Mouse (Mus musculus) ES-E14 (cell line): ENCODE measurements at regions not wholly inside any gene's neighbourhood (a gene's known extent, or its start where the extent isn't known, plus 50 kb on each side); places are given as distances from the start of the nearest gene placed in this dataset.

ENCODE experiments used
- DNase-seq: peaks from one replicate; pipeline ENCODE4 v3.0.0-alpha.2; 2013; ENCODE audit warnings: low read depth, low spot score
- H3K27ac ChIP-seq: 2 replicates; pipeline ENCODE4 v1.5.1; 2012; ENCODE audit warnings: low read depth, mild to moderate bottlenecking, low read length, moderate library complexity, mixed read lengths; ENCODE audit not compliant: poor library complexity, insufficient read depth, severe bottlenecking
- H3K36me3 ChIP-seq: 2 replicates; pipeline ENCODE4 v1.6.1; 2012; ENCODE audit warnings: mild to moderate bottlenecking, low read length, moderate library complexity, mixed read lengths; ENCODE audit not compliant: control insufficient read depth, poor library complexity, insufficient read depth, severe bottlenecking
- H3K4me1 ChIP-seq, 2 experiments: fragments of 150-350 bp in 1 of 2; sonication (generic) in 1 of 2; 2 replicates each; pipeline ENCODE4 v1.6.1; 2012; ENCODE audit warnings: low read length in 2 of 2, mild to moderate bottlenecking in 1 of 2, mixed read lengths in 1 of 2; ENCODE audit not compliant: control insufficient read depth in 2 of 2, insufficient read depth in 2 of 2, poor library complexity in 1 of 2
- H3K4me3 ChIP-seq, 2 experiments: fragments of 150-350 bp in 1 of 2; sonication (generic) in 1 of 2; 2 replicates each; pipeline ENCODE4 v1.5.1; 2012; ENCODE audit warnings: low read length in 2 of 2, low read depth in 1 of 2, mild to moderate bottlenecking in 1 of 2, mixed read lengths in 1 of 2; ENCODE audit not compliant: insufficient read depth in 1 of 2, poor library complexity in 1 of 2, severe bottlenecking in 1 of 2
- H3K9ac ChIP-seq: 2 replicates; pipeline ENCODE4 v1.6.1; 2012; ENCODE audit warnings: low read depth, mild to moderate bottlenecking, low read length, mixed read lengths; ENCODE audit not compliant: poor library complexity, insufficient read depth, severe bottlenecking
- H3K9me3 ChIP-seq: fragments of 150-350 bp; sonication (generic); 2 replicates; pipeline ENCODE4 v1.6.1; 2012; ENCODE audit warnings: low read depth, mild to moderate bottlenecking, low read length; ENCODE audit not compliant: control insufficient read depth, insufficient read depth
- CHD2 ChIP-seq: IDR thresholded peaks from 2 replicates; pipeline ENCODE4 v1.6.1; 2014; ENCODE audit warnings: mild to moderate bottlenecking, low read depth, low read length, inconsistent platforms
- HCFC1 ChIP-seq: IDR thresholded peaks from 2 replicates; pipeline ENCODE4 v1.6.1; 2012; ENCODE audit warnings: low read length, inconsistent platforms, borderline replicate concordance; ENCODE audit not compliant: insufficient read depth
- MAFK ChIP-seq: IDR thresholded peaks from 2 replicates; pipeline ENCODE4 v1.6.1; 2014; ENCODE audit warnings: mild to moderate bottlenecking, low read depth, low read length, inconsistent platforms; ENCODE audit not compliant: insufficient read depth
- ZC3H11A ChIP-seq: IDR thresholded peaks from 2 replicates; pipeline ENCODE4 v1.6.1; 2012; ENCODE audit warnings: low read depth, mild to moderate bottlenecking, inconsistent platforms, low read length, borderline replicate concordance
- ZNF384 ChIP-seq: IDR thresholded peaks from 2 replicates; pipeline ENCODE4 v1.6.1; 2012; ENCODE audit warnings: low read depth, low read length, inconsistent platforms
- in situ Hi-C, 2 experiments: fragments of 600-800 bp; cut with MboI; formaldehyde crosslinking; loops; one replicate each; pipeline ENCODE4 v1.15.1; 2025; ENCODE audit warnings: low sequenced_read_pairs in 2 of 2, inconsistent platforms in 1 of 2; ENCODE audit not compliant: unreplicated experiment in 2 of 2

DNA sequence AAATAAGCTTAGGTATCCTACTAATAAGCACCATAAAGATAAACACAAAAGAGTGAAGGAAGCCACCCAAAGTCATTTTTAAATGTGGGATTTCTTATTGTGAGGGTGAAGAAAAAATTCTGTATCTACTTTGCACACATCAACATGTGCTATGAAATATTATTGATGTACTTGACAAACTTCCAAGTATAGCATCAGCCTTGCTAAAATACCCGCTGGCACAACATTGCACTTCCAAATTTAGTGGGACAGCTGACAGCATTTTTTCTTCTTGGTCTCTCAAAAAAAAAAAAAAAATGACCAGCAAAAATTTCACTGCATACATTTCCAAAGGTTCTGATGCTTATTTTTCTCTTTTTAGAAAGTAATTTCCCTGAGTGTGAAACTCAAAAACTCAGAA lies 101.9 kb upstream of the Tll1 start:
- no peak overlapping the region for H3K27ac ChIP-seq
- no peaks in the 10 kb centered on the region for H3K4me1 ChIP-seq
- H3K9ac ChIP-seq = no peak overlapping the region
- no peaks in the 10 kb centered on the region for H3K9me3 ChIP-seq
- DNase-seq = no peak
- H3K4me3 ChIP-seq = no peak overlapping the region
- in situ Hi-C loops = no loop called here
- no peak for TF ChIP-seq ZNF384
- H3K36me3 ChIP-seq = no peaks in the 10 kb centered on the region

- Histone ChIP-seq H3K4me1 (no peaks in the 10 kb centered on the region), H3K36me3 (no peaks in the 10 kb centered on the region), H3K9me3 (no peaks in the 10 kb centered on the region), H3K4me3 (no peak overlapping the region), H3K27ac (no peak overlapping the region), H3K9ac (no peak overlapping the region)
- no peak for DNase-seq
- in situ Hi-C loops = no loop called here
- TF ChIP-seq CHD2 (no peak), HCFC1 (no peak), ZC3H11A (no peak), ZNF384 (no peak), MAFK (no peak)
Measured at GRCm38 (mm10) chr8:64282806-64283205, 76.7 kb upstream of the Tll1 start.

DNA sequence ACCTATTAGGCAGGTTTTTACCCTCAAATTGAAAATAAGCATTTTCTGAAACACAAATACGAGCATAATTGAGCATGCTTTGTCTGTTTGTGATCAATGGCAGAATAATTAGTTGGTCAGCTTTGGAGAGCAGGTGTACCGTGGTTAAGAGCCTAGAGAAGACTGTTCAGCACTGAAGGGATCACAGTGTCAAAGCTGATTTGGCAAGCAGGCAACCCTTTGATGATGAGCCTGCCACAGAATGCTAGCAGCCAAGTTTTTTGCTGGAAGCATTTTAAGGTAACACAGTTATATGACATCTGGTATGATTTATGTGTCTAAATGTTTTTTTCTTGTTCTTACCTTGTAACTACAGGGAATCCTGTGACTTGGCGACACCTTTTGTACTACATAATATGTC lies 75.5 kb upstream of the Tll1 start:
- in situ Hi-C loops = no loop called here
- Histone ChIP-seq H3K9me3 (no peaks in the 10 kb centered on the region), H3K4me3 (no peak overlapping the region), H3K36me3 (no peaks in the 10 kb centered on the region), H3K27ac (no peak overlapping the region), H3K4me1 (no peaks in the 10 kb centered on the region), H3K9ac (no peak overlapping the region)
- TF ChIP-seq ZNF384 (no peak), MAFK (no peak), CHD2 (no peak)
- DNase-seq = no peak

- Histone ChIP-seq H3K9ac (no peak overlapping the region), H3K36me3 (no peaks in the 10 kb centered on the region), H3K27ac (no peak overlapping the region), H3K9me3 (no peaks in the 10 kb centered on the region), H3K4me3 (no peak overlapping the region), H3K4me1 (no peaks in the 10 kb centered on the region)
- TF ChIP-seq ZNF384 = no peak
- TF ChIP-seq CHD2 = no peak
- no peak for TF ChIP-seq ZC3H11A
- no peak for TF ChIP-seq MAFK
- no peak for TF ChIP-seq HCFC1
- in situ Hi-C loops = no loop called here
- DNase-seq = no peak
Measured at GRCm38 (mm10) chr8:64280391-64280790, 74.3 kb upstream of the Tll1 start.

DNA sequence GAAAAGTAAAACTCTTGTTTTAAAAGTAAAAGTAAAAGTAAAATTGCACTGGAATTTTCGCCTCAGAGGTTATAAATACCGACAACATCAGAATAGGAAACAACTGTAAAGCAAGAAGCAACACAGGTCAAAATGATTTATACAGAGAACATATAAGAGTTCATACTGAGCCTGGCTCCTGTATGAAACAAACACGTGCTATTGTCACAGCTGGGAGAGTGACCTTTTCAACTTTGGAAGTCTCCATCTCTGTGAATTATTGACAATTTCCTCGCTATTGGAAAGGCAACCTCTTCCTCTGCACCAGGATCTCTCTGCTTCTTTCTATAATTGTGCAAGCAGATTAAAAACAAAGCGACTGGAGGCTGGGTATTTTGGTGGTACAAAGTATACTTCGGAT lies 70.0 kb upstream of the Tll1 start:
- H3K9ac ChIP-seq = no peak overlapping the region
- no peaks in the 10 kb centered on the region for H3K4me1 ChIP-seq
- in situ Hi-C loops = no loop called here
- no peak for DNase-seq
- no peaks in the 10 kb centered on the region for H3K36me3 ChIP-seq
- H3K4me3 ChIP-seq = no peak overlapping the region
- no peaks in the 10 kb centered on the region for H3K9me3 ChIP-seq
- TF ChIP-seq ZC3H11A (no peak), HCFC1 (no peak)
- no peak overlapping the region for H3K27ac ChIP-seq
